Mouse (Mus musculus) cerebellum, adult 8-10 months (tissue): ENCODE data around the gene B3galnt1.

Experiments used
- DNase-seq: peaks from one replicate; pipeline ENCODE4 v3.0.0; 2022

Gene B3galnt1

DNA sequence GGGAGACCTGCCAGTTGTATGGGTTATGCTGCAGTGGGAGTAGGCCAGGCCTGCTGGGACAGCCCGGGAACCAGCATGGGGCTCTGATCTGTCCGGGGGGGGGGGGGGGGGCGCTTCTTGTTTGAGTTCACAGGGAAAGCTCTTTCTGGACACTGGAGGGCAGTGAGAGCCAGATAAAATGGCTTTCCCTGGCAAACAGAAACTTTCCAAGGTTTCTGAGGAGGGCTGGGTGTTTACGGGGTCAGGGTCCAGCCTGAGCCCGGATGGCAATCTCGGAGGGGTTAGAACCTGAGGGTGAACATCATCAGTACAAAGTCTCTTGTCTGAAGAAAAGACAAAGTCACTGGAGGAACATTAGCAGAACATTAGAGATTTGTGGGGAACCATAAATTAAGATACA, 35.4 kb downstream of the B3galnt1 start:
- DNase-seq: no peak

DNA sequence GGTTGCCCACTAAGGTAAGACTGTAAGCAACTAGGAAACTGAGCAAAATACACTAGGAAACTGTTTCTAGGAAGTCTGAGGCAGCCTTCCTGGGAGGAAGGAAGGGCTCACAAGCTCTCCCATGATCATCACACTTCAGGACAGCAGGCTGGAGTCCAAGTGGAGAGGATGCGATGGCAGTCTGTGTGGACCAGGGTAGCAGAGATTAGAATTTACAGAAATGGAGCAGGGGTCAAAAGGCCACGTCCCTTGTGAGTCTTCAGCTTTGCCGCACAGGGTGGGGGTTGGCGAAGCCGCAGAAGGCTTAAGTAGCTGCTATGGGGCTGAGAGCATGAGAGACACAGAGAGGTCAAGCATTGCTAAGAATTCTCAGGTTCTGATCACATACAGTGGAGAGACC, 37.1 kb downstream of the B3galnt1 start:
- DNase-seq: no peak

GRCm38 (mm10) chr3:69559975-69560330, 38.8 kb downstream of the B3galnt1 start:
- no peak for DNase-seq

DNA sequence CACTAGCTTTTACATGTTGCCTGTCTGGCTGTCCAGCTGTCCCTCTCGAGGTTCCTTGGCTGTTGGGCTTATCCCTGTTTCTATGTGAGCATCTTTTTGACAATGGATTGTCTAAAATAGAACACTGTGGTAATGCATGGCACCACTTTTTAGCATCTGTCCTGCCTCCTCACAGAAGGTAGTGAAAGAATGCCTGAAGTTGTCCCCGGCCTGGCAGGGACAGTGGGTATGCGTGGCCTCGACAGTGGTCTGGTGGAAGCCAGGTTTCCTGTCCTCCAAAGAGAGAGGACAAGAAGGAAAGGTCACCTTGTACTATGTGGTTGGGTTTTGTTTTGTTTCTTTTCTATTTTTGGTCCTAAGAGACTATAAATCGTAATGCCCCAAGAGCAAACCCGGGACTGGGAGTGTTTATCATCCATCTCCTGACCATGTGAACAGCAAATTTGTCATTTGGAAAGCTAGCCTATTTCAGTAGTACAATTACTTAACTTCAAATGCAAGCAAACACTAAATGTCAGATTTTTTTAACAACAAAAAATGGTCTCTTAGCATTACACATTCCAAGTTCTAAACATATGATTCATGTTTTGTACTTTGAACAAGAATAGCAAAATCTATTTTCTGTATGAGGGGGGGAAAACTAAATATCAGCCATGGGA, 39.3 kb downstream of the B3galnt1 start:
- no peak for DNase-seq

GRCm38 (mm10) chr3:69556092-69556778, 42.5 kb downstream of the B3galnt1 start:
- no peak for DNase-seq

GRCm38 (mm10) chr3:69555511-69555910, 43.2 kb downstream of the B3galnt1 start:
- DNase-seq: no peak

GRCm38 (mm10) chr3:69549602-69550001, 49.2 kb downstream of the B3galnt1 start:
- no peak for DNase-seq

DNA sequence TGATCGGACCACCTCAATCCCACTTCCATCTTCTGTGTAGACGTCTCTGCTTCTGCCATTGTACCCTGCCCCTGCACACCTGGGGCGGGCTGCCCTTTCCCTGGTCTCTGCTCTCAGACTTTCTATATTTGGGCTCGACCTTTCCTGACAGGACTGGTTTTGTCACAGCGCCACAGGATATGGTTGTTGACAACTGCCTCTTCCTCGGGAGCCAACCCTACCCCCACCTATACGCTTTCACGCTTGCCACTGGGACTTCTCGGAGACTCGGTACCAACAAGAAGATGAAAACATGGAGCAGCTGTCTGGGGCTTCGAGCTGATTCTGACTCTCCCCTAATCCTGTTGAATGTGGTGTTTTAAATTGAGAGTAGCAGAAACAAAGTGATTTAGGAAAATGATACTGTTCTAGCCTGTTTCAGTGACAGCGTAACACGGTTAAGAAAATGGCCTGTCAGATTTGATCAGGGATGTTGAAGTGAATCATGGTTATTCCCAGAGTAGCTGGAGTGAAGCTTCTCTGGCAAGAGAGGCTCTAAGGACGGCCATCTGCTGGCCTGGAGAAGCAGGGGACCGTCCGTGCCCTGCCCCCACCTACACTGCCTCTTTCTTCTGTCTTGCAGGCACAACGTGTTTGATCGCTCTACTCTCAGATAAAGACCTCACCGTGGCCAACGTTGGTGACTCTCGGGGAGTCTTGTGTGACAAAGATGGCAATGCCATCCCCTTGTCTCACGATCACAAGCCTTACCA, 49.9 kb downstream of the B3galnt1 start:
- DNase-seq: peak; percentile 39

- no peak for DNase-seq
Observed at GRCm38 (mm10) chr3:69545017-69545416, 53.7 kb downstream of the B3galnt1 start.

DNA sequence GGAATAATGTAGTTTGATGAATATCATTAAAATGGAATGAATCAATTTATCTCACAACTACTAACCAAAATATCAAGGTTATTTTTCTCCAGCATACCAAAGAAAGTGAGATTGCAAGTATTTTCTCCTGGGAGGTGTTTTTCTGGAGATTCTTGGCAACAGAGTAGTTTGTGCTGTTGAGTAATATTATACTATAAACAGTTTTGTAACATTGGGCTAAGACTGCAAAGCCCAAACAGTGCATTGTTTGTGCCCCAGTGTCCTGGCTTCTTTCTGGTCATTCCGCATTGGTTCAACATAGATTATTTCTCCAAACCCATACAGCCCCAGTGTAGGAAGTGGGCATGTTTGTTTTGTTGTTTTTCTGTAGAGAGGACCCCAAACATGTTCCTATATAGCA, 55.0 kb downstream of the B3galnt1 start:
- no peak for DNase-seq

- peak; percentile 54 for DNase-seq
Observed at GRCm38 (mm10) chr3:69542962-69543361, 55.8 kb downstream of the B3galnt1 start.

DNA sequence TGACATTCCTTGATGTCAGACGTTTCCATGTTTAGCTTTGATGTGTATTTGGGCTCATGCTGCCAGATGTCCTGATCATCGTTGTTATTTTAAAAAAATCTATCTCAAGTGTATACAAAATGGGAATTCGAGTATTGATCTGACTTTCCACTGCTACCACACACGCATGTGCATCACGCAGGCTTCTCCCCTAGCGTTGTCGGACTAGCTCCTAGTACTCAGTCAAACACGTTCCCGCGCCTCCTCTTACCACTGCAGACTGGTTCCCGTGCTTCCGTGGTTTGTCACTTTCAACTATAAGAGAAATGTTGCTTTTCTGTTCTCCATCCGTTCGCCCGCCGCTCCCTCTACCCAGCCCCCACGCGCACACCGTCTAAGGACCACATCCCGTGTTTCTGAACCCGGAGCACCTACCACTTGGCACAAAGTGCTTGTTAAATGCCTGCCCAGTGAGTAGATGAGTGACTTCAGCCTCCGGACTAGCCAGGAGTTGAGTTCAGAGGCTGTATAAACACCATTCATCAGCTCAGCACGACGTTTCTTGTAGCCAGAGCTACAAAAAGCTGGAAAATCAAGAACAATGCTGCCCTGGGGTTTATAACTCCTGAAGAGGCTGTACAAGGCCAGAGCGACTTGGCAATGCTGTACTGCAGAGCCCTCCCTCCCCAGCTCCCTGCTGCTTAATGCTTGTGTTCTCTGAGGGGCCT, 62.7 kb downstream of the B3galnt1 start:
- DNase-seq: no peak

GRCm38 (mm10) chr3:69535486-69535885, 63.3 kb downstream of the B3galnt1 start:
- DNase-seq: no peak

DNA sequence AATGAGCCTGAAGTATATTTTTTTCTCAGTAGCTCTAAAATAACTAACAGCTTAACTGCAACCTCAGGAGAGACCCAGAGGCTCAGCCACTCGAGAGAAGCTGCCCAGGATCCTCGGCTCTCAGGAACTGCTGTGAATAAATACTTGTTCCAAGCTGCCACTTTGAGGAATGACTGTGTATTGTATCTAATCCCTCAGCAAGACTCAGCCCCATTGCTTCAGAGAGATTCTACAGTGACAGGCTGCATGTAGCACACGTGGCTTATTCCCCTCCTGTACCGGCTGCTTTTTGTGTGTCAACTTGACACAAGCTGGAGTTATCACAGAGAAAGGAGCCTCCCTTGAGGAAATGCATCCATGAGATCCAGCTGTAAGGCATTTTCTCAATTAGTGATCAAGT, 66.1 kb downstream of the B3galnt1 start:
- DNase-seq: no peak

DNA sequence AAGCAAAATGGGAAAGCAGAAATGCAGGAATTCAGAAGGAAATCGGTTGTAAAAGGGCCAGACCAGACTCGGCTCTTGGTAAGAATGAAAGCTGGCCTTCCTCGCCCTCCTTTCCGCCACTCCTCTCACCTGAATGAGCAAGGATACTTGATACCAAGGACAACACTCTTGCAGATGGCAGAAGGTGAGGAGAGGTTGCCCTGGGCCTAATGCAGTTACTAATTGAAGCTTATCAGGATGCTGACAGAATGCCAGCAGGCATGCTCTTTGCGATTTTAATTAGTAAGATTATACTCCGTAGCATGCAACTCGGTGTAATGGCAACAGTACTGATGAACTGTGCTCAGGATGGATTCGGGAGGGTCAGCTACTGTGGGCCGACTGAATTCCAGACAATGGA, 67.2 kb downstream of the B3galnt1 start:
- no peak for DNase-seq

DNA sequence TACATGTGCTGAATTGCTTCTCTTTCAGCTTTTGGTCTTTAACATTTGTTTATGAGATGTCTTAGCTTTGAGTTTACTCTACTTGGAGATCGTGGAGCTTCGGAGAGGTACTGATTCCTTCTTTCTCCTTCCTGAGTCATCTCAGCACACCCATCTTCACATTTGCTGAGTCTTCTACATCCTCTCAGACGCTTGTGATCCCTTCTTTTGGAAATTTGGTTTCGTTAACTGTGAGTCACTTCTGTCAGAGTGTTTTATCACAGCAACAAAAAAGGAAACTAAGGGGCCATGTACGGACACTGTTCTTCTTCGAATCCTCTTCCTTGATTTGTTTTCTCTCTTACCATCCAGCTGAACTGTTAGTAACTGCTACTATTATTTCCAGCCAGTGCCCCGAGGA, 69.2 kb downstream of the B3galnt1 start:
- no peak for DNase-seq

- no peak for DNase-seq
Observed at GRCm38 (mm10) chr3:69527384-69527783, 71.4 kb downstream of the B3galnt1 start.

- no peak for DNase-seq
Observed at GRCm38 (mm10) chr3:69525072-69525529, 73.7 kb downstream of the B3galnt1 start.

DNA sequence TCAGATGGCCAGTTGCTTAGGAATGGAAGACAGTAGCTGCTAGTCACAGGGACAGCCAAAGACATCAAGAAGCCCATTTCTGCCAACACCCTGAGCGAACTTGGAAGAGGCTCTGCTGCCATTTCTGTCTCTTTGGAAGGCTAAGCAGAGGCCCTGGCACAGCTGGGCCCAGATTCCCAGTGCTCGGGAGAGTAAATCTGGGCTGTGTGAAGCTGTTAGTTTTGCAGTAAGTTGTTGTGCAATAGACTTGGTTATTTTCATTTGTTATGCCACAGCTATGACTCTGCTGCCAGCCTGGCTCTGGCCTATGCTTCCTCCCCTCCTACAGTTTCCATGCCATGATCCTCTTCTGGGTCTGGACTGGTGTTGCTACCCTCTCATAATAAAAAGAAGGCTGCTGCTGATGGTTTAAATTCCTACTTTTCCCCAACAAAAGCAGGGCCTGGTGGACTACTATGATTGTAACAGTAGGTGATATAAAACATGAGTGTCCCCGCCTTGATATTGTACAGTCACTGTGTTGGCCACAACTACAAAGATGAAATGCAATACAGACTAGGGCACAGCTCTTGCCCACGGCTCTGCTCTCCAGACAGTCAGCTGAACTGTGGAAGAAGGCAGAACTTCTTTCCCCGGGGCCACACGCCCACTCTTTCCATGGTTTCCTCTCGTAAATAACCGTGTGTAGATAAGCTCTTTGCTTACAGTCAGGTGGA, 74.2 kb downstream of the B3galnt1 start:
- no peak for DNase-seq
